ENCODE assay signal across 9 mouse cellular contexts in genomic region chr4:139238612-139239011, GRCm38 (mm10). TPM values are rescaled to one million over a fixed set of nuclear protein-coding genes. Genes with fewer than 3 reads are reported as not detected.
A peak's percentile ranks its signal among the peaks of the same experiment; 100 is the strongest.
DNase-seq lines count a peak whose midpoint lies in the region; ATAC-seq and TF ChIP-seq lines count a peak whose summit lies in the region.
"Had no signal": no experiment of that assay in that cellular context is flagged by ENCODE, and none has a peak within 500 bp of the region (broad histone marks: within the 10 kb centered on the region; RNA-seq: fewer than 3 reads in every experiment).

No protein-coding gene starts in this region.

- H3K4me1 ChIP-seq in hindbrain, embryonic 13.5 days (replicated peaks), result peaks cover 35% of the 10 kb centered on the region
- H3K4me1 ChIP-seq in hindbrain, embryonic 16.5 days (ENCODE audit: control insufficient read depth, insufficient read depth, low read depth, low read length), result no peaks in the 10 kb centered on the region; the same call in 1 of the 2 replicates
- peaks cover 75% of the 10 kb centered on the region for H3K4me1 ChIP-seq in E14TG2a.4 (replicated peaks; ENCODE audit: low read depth, low read length)

- H3K36me3 ChIP-seq in hindbrain, embryonic 13.5 days, result peaks cover 32% of the 10 kb centered on the region
- H3K36me3 ChIP-seq in hindbrain, embryonic 16.5 days (ENCODE audit: control insufficient read depth, insufficient read depth, low read length), result peaks cover 9% of the 10 kb centered on the region
- H3K36me3 ChIP-seq in E14TG2a.4 (ENCODE audit: insufficient read depth, low read length), result peaks cover 92% of the 10 kb centered on the region

- H3K27me3 ChIP-seq in hindbrain, embryonic 13.5 days, result no peaks in the 10 kb centered on the region
- no peaks in the 10 kb centered on the region for H3K27me3 ChIP-seq in hindbrain, embryonic 16.5 days (replicated peaks; ENCODE audit: control insufficient read depth, insufficient read depth, low read length)
- H3K27me3 ChIP-seq in E14TG2a.4 (ENCODE audit: insufficient read depth, low read length), result no peaks in the 10 kb centered on the region

- DNase-seq in ES-CJ7 (ENCODE audit: low read depth, low spot score), result peak; percentile 21
- DNase-seq in kidney, postnatal 10 days, result peak; percentile 50
- DNase-seq in right cerebral cortex, adult 18-20 months, result no peak
- no peak for DNase-seq in adrenal gland, postnatal 4 days (ENCODE audit: low spot score in 2 of 2)
- DNase-seq: cerebellum, adult 9-11 months had no signal

- H3K4me3 ChIP-seq in hindbrain, embryonic 13.5 days, result no peak overlapping the region
- no peak overlapping the region for H3K4me3 ChIP-seq in hindbrain, embryonic 16.5 days (ENCODE audit: low read length)
- peak overlapping the region; percentile 50 for H3K4me3 ChIP-seq in E14TG2a.4 (replicated peaks; ENCODE audit: low read length)

- no peak for ATAC-seq in hindbrain, embryonic 13.5 days (ENCODE audit: low FRiP score)
- no peak for ATAC-seq in hindbrain, embryonic 16.5 days
- ATAC-seq: inflammation-experienced regulatory T-cells, adult 6 months had no signal

- TF ChIP-seq CTCF in E14TG2a.4 (conservative IDR thresholded peaks at IDR 0.05; ENCODE audit: low read length), result no peak

- 0 out of 2 replicates have a peak overlapping the region, but pooled peaks have one; percentile 44 for H3K27ac ChIP-seq in hindbrain, embryonic 13.5 days
- no peak overlapping the region for H3K27ac ChIP-seq in hindbrain, embryonic 16.5 days (ENCODE audit: low read depth, low read length)

- no peaks in the 10 kb centered on the region for H3K9me3 ChIP-seq in hindbrain, embryonic 13.5 days
- H3K9me3 ChIP-seq in hindbrain, embryonic 16.5 days (ENCODE audit: control insufficient read depth, low read length), result no peaks in the 10 kb centered on the region
- no peaks in the 10 kb centered on the region for H3K9me3 ChIP-seq in E14TG2a.4 (ENCODE audit: low read length)

- no peak overlapping the region for H3K4me2 ChIP-seq in hindbrain, embryonic 13.5 days
- no peak overlapping the region for H3K4me2 ChIP-seq in hindbrain, embryonic 16.5 days (ENCODE audit: low read length)

- no peak overlapping the region for H3K9ac ChIP-seq in hindbrain, embryonic 13.5 days
- no peak overlapping the region for H3K9ac ChIP-seq in hindbrain, embryonic 16.5 days (ENCODE audit: low read depth, low read length)

- 86% methylated on average over 16 of the region's 16 CpGs for WGBS in hindbrain, embryonic 13.5 days
- 86% methylated on average over 16 of the region's 16 CpGs for WGBS in hindbrain, embryonic 16.5 days

RNA-seq across cellular contexts. Expression of gene Capzb, which starts 45.9 kb away (rescaled TPM):
- 340 and 343 TPM in 2 replicates for polyA plus RNA-seq in hindbrain, embryonic 13.5 days (2015; fragmentation: Nextera tagmentation; extraction: Ambion mirVana)
- 339 and 345 TPM in 2 replicates for polyA plus RNA-seq in hindbrain, embryonic 16.5 days (2015; fragmentation: Nextera tagmentation; extraction: Ambion mirVana)
- 100 to 1,000 TPM; 343 to 361 TPM for total RNA-seq in adrenal gland, postnatal 4 days (2021)

Comparison
In these comparisons a context has a peak if more than half of its experiments do, and no peak if none do; other contexts are left out.
1. DNase-seq: peak in ES-CJ7 (single experiment) and kidney, postnatal 10 days (single experiment); none in right cerebral cortex, adult 18-20 months (single experiment) and adrenal gland, postnatal 4 days (0 of 2).